Mouse (Mus musculus) olfactory bulb, adult 2 months (tissue): ENCODE data around the gene Olfr1097. TPM values are rescaled to one million over a fixed set of nuclear protein-coding genes. Genes with fewer than 3 reads are reported as not detected.

Source experiments
- H3K27ac ChIP-seq: fragments of 200-500 bp; 2 replicates; pipeline ENCODE4 v1.5.1; 2012; ENCODE audit warnings: low read depth, low read length; ENCODE audit not compliant: insufficient read depth
- H3K4me1 ChIP-seq: fragments of 200-500 bp; 2 replicates; pipeline ENCODE4 v1.6.1; 2012; ENCODE audit warnings: low read length; ENCODE audit not compliant: control insufficient read depth, insufficient read depth
- H3K4me3 ChIP-seq: fragments of 200-500 bp; 2 replicates; pipeline ENCODE4 v1.5.1; 2012; ENCODE audit warnings: mild to moderate bottlenecking, low read depth, low read length, moderate library complexity; ENCODE audit not compliant: insufficient read depth
- CTCF ChIP-seq: fragments of 200-500 bp; IDR thresholded peaks from 2 replicates; pipeline ENCODE4 v1.5.1; 2012; ENCODE audit warnings: low read depth, mild to moderate bottlenecking, low read length, moderate library complexity; ENCODE audit not compliant: insufficient read depth
- POLR2A ChIP-seq: fragments of 200-500 bp; IDR thresholded peaks from 2 replicates; pipeline ENCODE4 v1.6.1; 2012; ENCODE audit warnings: mild to moderate bottlenecking, low read depth, low read length, moderate library complexity; ENCODE audit not compliant: insufficient read depth
- WGBS: fragments of 180-500 bp; shearing (Covaris S2); methylation state at CpG from one replicate; pipeline ENCODE4 v1.1.7; 2018; 5-methylcytosine and 5-hydroxymethylcytosine counted together
- polyA plus RNA-seq: library from polyadenylated mRNA; stranded (reverse); fragments of >200 nt; gene quantifications from 2 replicates; pipeline ENCODE4 v1.2.4, GENCODE M21; 2012; ENCODE audit warnings: low replicate concordance; ENCODE audit not compliant: missing spikeins, insufficient read depth, insufficient read length

The Olfr1097 gene
- not detected in 2 replicates for polyA plus RNA-seq

GRCm38 (mm10) chr2:86892116-86892515 is at the start of gene Olfr1097:
Gene Olfr1097, minus strand, starts transcription at chr2:86892216.
- 93% methylated on average over 1 of the region's 1 CpGs for WGBS

GRCm38 (mm10) chr2:86926557-86926956 is 34.5 kb upstream of the Olfr1097 start:
- H3K4me3 ChIP-seq: no peak overlapping the region
- TF ChIP-seq POLR2A (no peak), CTCF (no peak)
- no peak overlapping the region for H3K27ac ChIP-seq
- no peaks in the 10 kb centered on the region for H3K4me1 ChIP-seq

More at GRCm38 (mm10) chr2:86892116-86892515, at the start of gene Olfr1097:
- Histone ChIP-seq H3K4me1 (no peaks in the 10 kb centered on the region), H3K4me3 (no peak within 1 kb of the TSS), H3K27ac (no peak within 1 kb of the TSS)
- TF ChIP-seq CTCF: no peak
- TF ChIP-seq POLR2A: no peak

DNA sequence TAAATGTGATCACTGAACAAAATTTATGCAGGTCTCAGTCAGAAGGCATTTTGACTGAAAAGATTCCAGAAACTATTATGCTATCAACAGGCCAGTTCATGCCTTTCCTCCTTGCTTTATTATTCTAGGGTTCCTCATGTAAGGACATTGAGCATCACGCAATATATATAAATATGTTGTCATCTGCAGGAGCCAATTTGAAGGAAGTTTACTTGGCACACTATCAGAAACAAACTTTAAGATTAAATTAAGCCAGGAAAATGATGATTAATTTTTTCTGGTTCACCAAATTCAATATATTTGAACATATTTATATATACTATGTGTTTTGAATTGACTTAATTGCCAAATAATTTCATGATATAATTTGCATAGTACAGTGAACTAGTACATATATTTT is 32.4 kb upstream of the Olfr1097 start, which contains the start of gene Olfr1098:
Gene Olfr1098, minus strand, starts transcription at position 101 of the 400 bp plus-strand sequence.
- Histone ChIP-seq H3K27ac (no peak within 1 kb of the TSS), H3K4me1 (no peaks in the 10 kb centered on the region), H3K4me3 (no peak within 1 kb of the TSS)
- no peak for TF ChIP-seq CTCF
- no peak for TF ChIP-seq POLR2A
- 88% methylated on average over 1 of the region's 1 CpGs for WGBS

- no peak overlapping the region for H3K27ac ChIP-seq
- 85% methylated on average over 2 of the region's 2 CpGs for WGBS
- no peak for TF ChIP-seq CTCF
- TF ChIP-seq POLR2A: no peak
- H3K4me1 ChIP-seq: no peaks in the 10 kb centered on the region
- H3K4me3 ChIP-seq: no peak overlapping the region
Measured at GRCm38 (mm10) chr2:86905647-86906046, 13.6 kb upstream of the Olfr1097 start.

- no peak within 1 kb of the TSS for H3K4me3 ChIP-seq
- TF ChIP-seq POLR2A (no peak), CTCF (no peak)
- WGBS: 58% methylated on average over 1 of the region's 1 CpGs
- no peak within 1 kb of the TSS for H3K27ac ChIP-seq
- no peaks in the 10 kb centered on the region for H3K4me1 ChIP-seq
Measured at GRCm38 (mm10) chr2:86874702-86875101, 17.3 kb downstream of the Olfr1097 start, which contains the start of gene Gm13723. Gene Gm13723, minus strand, starts transcription at chr2:86874802.

- no peaks in the 10 kb centered on the region for H3K4me1 ChIP-seq
- TF ChIP-seq CTCF: no peak
- TF ChIP-seq POLR2A: no peak
- H3K4me3 ChIP-seq: no peak within 1 kb of the TSS
- 91% methylated on average over 3 of the region's 3 CpGs for WGBS
- no peak within 1 kb of the TSS for H3K27ac ChIP-seq
Measured at GRCm38 (mm10) chr2:86851596-86851995, 40.4 kb downstream of the Olfr1097 start, which contains the start of gene Olfr1095. Gene Olfr1095, minus strand, starts transcription at chr2:86851696.

Other genes starting within 250 kb of the Olfr1097 start
- not detected in 2 replicates for gene Olfr1085, start 230.2 kb downstream of the Olfr1097 start, polyA plus RNA-seq
- gene Olfr1086, start 212.1 kb downstream of the Olfr1097 start, polyA plus RNA-seq: not detected in 2 replicates
- not detected in 2 replicates for gene Olfr1087, start 193.8 kb downstream of the Olfr1097 start, polyA plus RNA-seq
- gene Olfr1089, start 158.5 kb downstream of the Olfr1097 start, polyA plus RNA-seq: not detected in 2 replicates
- not detected in 2 replicates for gene Olfr1090, start 133.2 kb downstream of the Olfr1097 start, polyA plus RNA-seq
- gene Olfr1093, start 109.7 kb downstream of the Olfr1097 start, polyA plus RNA-seq: not detected in 2 replicates
- not detected in 2 replicates for gene Olfr141, start 82.2 kb downstream of the Olfr1097 start, polyA plus RNA-seq
- gene Olfr1094, start 67.6 kb downstream of the Olfr1097 start, polyA plus RNA-seq: not detected in 2 replicates
- not detected in 2 replicates for gene Olfr1095, start 40.5 kb downstream of the Olfr1097 start, polyA plus RNA-seq
- not detected in 2 replicates for gene Gm13723, start 17.4 kb downstream of the Olfr1097 start, polyA plus RNA-seq
- gene Olfr1098, start 32.3 kb upstream of the Olfr1097 start, polyA plus RNA-seq: not detected in 2 replicates
- not detected in 2 replicates for gene Olfr1099, start 68.5 kb upstream of the Olfr1097 start, polyA plus RNA-seq
- not detected in 2 replicates for gene Olfr1100, start 87.7 kb upstream of the Olfr1097 start, polyA plus RNA-seq
- not detected in 2 replicates for gene Olfr1101, start 99.0 kb upstream of the Olfr1097 start, polyA plus RNA-seq
- gene Olfr1102, start 106.2 kb upstream of the Olfr1097 start, polyA plus RNA-seq: not detected in 2 replicates
- not detected in 2 replicates for gene Olfr1104, start 134.9 kb upstream of the Olfr1097 start, polyA plus RNA-seq
- gene Olfr1105, start 144.3 kb upstream of the Olfr1097 start, polyA plus RNA-seq: not detected in 2 replicates
- not detected in 2 replicates for gene Olfr1106, start 160.1 kb upstream of the Olfr1097 start, polyA plus RNA-seq
- not detected in 2 replicates for gene Olfr1107, start 183.6 kb upstream of the Olfr1097 start, polyA plus RNA-seq
- gene Olfr1109, start 203.8 kb upstream of the Olfr1097 start, polyA plus RNA-seq: not detected in 2 replicates
- gene Olfr259, start 222.4 kb upstream of the Olfr1097 start, polyA plus RNA-seq: not detected in 2 replicates
- gene Olfr1110, start 248.1 kb upstream of the Olfr1097 start, polyA plus RNA-seq: not detected in 2 replicates